Mouse (Mus musculus) forebrain, postnatal 0 days (tissue): ENCODE data around the gene Tnni2. TPM values are rescaled to one million over a fixed set of nuclear protein-coding genes. Genes with fewer than 3 reads are reported as not detected.

Source experiments
- ATAC-seq: fragments of 200-750 bp; cut with Nextera tagmentation; 2 replicates; pipeline ENCODE4 v1.8.0; 2017; ENCODE audit warnings: mild to moderate bottlenecking, moderate library complexity
- DNase-seq: peaks from one replicate; pipeline ENCODE4 v3.0.0-alpha.2; 2015
- H3K27ac ChIP-seq: fragments of 300-500 bp; sonication (generic); 2 replicates; pipeline ENCODE4 v1.5.1; 2014; ENCODE audit warnings: low read depth, mild to moderate bottlenecking, antibody characterized with exemption, low read length, moderate library complexity, mixed read lengths
- H3K27me3 ChIP-seq: fragments of 300-500 bp; sonication (generic); 2 replicates; pipeline ENCODE4 v1.6.1; 2014; ENCODE audit warnings: mild to moderate bottlenecking, low read length, mixed read lengths; ENCODE audit not compliant: insufficient read depth
- H3K36me3 ChIP-seq: fragments of 300-500 bp; sonication (generic); 2 replicates; pipeline ENCODE4 v1.6.1; 2014; ENCODE audit warnings: mild to moderate bottlenecking, moderate library complexity; ENCODE audit not compliant: insufficient read depth
- H3K4me1 ChIP-seq: fragments of 300-500 bp; sonication (generic); 2 replicates; pipeline ENCODE4 v1.6.1; 2014; ENCODE audit warnings: antibody characterized with exemption; ENCODE audit not compliant: insufficient read depth
- H3K4me2 ChIP-seq: fragments of 300-500 bp; sonication (generic); 2 replicates; pipeline ENCODE4 v1.6.1; 2014; ENCODE audit warnings: low read depth, mild to moderate bottlenecking, moderate library complexity
- H3K4me3 ChIP-seq: fragments of 300-500 bp; sonication (generic); 2 replicates; pipeline ENCODE4 v1.5.1; 2014; ENCODE audit warnings: low read depth, low read length, mixed read lengths
- H3K9ac ChIP-seq: fragments of 300-500 bp; sonication (generic); 2 replicates; pipeline ENCODE4 v1.6.1; 2014; ENCODE audit warnings: mild to moderate bottlenecking
- H3K9me3 ChIP-seq: fragments of 300-500 bp; sonication (generic); 2 replicates; pipeline ENCODE4 v1.6.1; 2016; ENCODE audit warnings: low read length
- CTCF ChIP-seq: sonication (generic); IDR thresholded peaks from 2 replicates; pipeline ENCODE4 v1.5.1; 2016; ENCODE audit warnings: antibody characterized with exemption, control low read depth, low read depth
- WGBS: fragments of 180-500 bp; shearing (Covaris S2); extraction: QIAGEN DNeasy Blood & Tissue Kit; methylation state at CpG from one replicate; pipeline ENCODE4 v1.1.7; 2014; 5-methylcytosine and 5-hydroxymethylcytosine counted together
- polyA plus RNA-seq: library from polyadenylated mRNA; unstranded; fragments of >200 nt; fragmentation: Nextera tagmentation; extraction: Ambion mirVana; gene quantifications from 2 replicates; pipeline ENCODE4 v1.2.1, GENCODE M21; 2015
- total RNA-seq: library from RNA; depleted of rRNA; stranded (reverse); fragments of >200 nt; gene quantifications from 2 replicates; pipeline ENCODE4 v1.2.3, GENCODE M21; 2014

The Tnni2 gene
- total and polyA plus RNA-seq, 2 experiments from 2014 or later = 0.21 to 0.33 TPM

DNA sequence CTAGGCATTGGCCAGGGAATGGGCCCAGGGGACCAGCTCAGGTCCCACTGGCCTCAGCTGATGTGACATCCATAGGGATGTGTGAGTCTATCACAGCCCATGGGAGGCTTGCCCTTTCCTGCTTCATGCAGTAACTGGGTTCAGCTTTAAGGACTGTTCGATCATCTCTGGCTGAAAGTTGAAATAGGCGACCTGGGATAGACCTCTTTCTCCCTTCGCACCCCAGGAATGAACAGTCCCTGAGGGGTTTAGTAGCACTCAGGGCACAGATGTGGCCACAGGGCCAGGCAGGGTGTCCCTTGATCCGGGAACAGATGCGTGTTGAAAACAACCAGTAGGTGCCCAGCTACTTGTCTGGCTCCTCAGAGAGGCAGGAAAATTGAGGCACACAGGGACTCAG lies 34.7 kb downstream of the Tnni2 start:
- no peak overlapping the region for H3K4me2 ChIP-seq
- H3K9me3 ChIP-seq = no peaks in the 10 kb centered on the region
- H3K36me3 ChIP-seq = no peaks in the 10 kb centered on the region
- H3K27me3 ChIP-seq = no peaks in the 10 kb centered on the region
- ATAC-seq = no peak
- DNase-seq = no peak
- TF ChIP-seq CTCF = no peak
- no peak overlapping the region for H3K9ac ChIP-seq
- H3K4me3 ChIP-seq = no peak overlapping the region
- 89% methylated on average over 5 of the region's 5 CpGs for WGBS
- no peak overlapping the region for H3K27ac ChIP-seq
- H3K4me1 ChIP-seq = peaks cover 1% of the 10 kb centered on the region; the same call in 1 of the 2 replicates

DNA sequence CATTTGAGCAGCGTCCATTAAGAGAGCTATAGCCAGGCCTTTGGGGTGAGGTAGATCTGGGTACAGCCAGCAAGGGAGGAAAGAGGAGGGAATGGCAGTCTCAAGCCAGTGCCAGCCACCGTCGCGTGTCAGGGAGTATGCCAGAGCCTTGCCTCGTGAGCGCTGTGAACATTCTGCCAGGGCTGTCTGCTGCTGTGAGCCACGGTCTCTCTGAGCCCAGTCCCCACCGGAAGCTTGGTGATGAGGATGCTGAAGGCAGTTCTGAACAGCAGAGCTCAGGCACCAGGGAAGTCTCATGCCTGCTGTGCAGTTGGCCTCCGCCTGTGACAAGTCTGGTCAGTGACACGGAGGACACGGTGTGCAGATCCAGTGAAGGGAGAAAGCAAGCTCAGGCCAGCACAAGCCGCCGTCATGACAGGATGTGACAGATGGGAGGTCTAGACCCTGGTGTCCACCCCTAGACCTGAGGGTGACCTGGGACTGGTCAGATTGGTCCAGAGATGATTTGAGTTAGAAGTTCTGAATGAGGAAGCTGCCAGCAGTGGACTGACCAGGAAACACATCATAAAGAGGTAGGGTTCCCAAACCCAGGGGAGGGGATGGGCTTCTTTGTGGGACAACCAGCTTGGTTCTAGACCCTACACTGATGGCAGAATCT lies 35.3 kb downstream of the Tnni2 start:
- DNase-seq = peak; percentile 36
- WGBS = 82% methylated on average over 13 of the region's 13 CpGs
- no peaks in the 10 kb centered on the region for H3K36me3 ChIP-seq
- H3K9ac ChIP-seq = no peak overlapping the region
- H3K9me3 ChIP-seq = no peaks in the 10 kb centered on the region
- no peak overlapping the region for H3K4me2 ChIP-seq
- peaks cover 8% of the 10 kb centered on the region; the same call in 1 of the 2 replicates for H3K4me1 ChIP-seq
- H3K27ac ChIP-seq = no peak overlapping the region
- H3K4me3 ChIP-seq = no peak overlapping the region
- H3K27me3 ChIP-seq = no peaks in the 10 kb centered on the region
- peak; percentile 42 for ATAC-seq
- TF ChIP-seq CTCF = no peak

DNA sequence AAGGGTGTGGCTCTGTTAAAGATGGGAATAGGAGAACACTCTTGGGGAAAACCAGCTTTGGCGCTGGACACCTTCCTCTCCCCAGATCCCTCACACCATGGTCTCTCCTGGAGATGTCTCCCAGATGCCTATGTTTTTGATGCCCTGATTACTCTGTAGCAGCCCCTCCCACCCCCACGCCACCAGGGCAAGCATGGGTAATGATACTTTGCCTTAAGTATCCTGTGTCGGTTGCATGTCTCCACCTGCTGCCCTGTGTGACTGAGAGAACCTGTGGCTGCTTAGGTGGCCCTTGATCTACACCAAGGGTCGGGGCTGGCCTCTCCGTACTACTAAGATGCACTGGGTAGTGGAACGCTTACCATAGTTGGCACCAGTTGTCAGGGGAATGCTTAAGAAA lies 36.4 kb downstream of the Tnni2 start:
- H3K27ac ChIP-seq = no peak overlapping the region
- no peaks in the 10 kb centered on the region for H3K36me3 ChIP-seq
- 95% methylated on average over 6 of the region's 6 CpGs for WGBS
- H3K9me3 ChIP-seq = no peaks in the 10 kb centered on the region
- ATAC-seq = no peak
- no peaks in the 10 kb centered on the region for H3K27me3 ChIP-seq
- no peak overlapping the region for H3K9ac ChIP-seq
- no peak overlapping the region for H3K4me3 ChIP-seq
- TF ChIP-seq CTCF = no peak
- peaks cover 13% of the 10 kb centered on the region; the same call in 1 of the 2 replicates for H3K4me1 ChIP-seq
- H3K4me2 ChIP-seq = no peak overlapping the region
- DNase-seq = no peak

DNA sequence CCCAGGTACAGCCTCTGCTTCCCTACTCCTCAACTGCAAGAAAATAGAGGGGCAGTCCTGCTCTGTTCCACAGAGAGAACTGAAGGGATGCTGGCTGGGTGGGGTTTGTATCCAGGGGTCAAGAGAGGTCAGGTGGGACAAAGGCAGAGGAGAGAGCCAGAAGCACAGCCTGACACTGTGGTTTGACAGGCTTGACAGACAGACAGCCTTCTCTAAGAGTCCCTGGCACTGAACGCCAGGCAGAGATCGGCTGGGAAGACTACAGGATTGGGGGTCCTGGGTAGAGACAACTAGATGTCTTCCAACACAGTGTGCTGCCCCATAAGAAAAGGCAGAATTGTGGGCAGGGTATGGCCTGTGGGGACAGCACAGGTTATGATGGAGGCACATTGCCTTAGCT lies 37.0 kb downstream of the Tnni2 start:
- no peaks in the 10 kb centered on the region for H3K27me3 ChIP-seq
- WGBS = 67% methylated on average over 2 of the region's 2 CpGs
- no peak overlapping the region for H3K4me3 ChIP-seq
- no peak overlapping the region for H3K27ac ChIP-seq
- no peaks in the 10 kb centered on the region for H3K9me3 ChIP-seq
- H3K9ac ChIP-seq = no peak overlapping the region
- DNase-seq (no peak), ATAC-seq (no peak)
- H3K36me3 ChIP-seq = no peaks in the 10 kb centered on the region
- no peak overlapping the region for H3K4me2 ChIP-seq
- peaks cover 13% of the 10 kb centered on the region; the same call in 1 of the 2 replicates for H3K4me1 ChIP-seq
- TF ChIP-seq CTCF = no peak

DNA sequence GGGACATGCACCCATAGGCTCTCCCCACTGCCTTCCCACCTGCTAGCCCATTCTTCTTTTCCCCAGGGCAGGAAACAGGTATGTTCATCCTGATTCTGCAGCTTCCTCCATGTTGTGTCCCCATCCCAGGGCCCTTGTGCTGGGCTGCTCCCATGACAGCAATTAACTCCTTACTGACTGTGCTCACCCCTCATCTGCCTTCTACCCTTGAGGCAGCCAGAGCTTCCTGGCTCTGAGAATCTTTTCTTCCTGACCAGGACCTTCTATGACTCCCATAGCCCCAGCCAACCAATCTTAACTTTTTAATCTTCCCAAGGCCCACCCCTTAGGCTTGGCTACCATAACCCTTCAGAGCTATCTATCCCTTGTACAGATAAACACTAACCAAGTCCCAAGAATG lies 37.7 kb downstream of the Tnni2 start:
- Histone ChIP-seq H3K9me3 (no peaks in the 10 kb centered on the region), H3K4me3 (no peak overlapping the region)
- ATAC-seq = no peak

DNA sequence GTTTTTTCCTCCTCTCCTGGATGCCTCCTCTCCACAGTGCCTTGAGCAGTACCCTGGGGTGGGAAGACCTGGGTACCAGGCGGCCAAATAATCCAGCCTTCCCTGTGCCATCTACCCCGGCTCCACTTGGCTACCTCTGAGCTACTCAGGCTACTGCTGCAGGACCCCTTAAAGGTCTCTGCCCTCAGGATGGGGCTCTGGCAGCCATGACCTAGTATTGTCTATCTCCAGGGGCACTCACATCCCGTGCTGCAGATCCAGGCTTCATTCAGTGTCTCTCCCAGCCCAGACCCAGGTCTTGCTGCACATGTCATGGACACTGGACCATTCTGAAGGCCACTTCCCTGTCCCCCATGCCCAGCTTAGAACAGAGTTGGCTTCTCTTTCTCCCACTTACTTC lies 38.3 kb downstream of the Tnni2 start:
- no peak overlapping the region for H3K4me2 ChIP-seq
- H3K4me1 ChIP-seq = peaks cover 13% of the 10 kb centered on the region; the same call in 1 of the 2 replicates
- no peaks in the 10 kb centered on the region for H3K36me3 ChIP-seq
- H3K27me3 ChIP-seq = no peaks in the 10 kb centered on the region
- ATAC-seq (no peak), DNase-seq (no peak)
- no peak for TF ChIP-seq CTCF
- WGBS = 88% methylated on average over 3 of the region's 3 CpGs
- H3K9me3 ChIP-seq = no peaks in the 10 kb centered on the region
- no peak overlapping the region for H3K27ac ChIP-seq
- no peak overlapping the region for H3K9ac ChIP-seq
- no peak overlapping the region for H3K4me3 ChIP-seq

More for the DNA sequence above, 37.7 kb downstream of the Tnni2 start:
- no peak for DNase-seq
- H3K27me3 ChIP-seq = no peaks in the 10 kb centered on the region
- H3K4me1 ChIP-seq = peaks cover 13% of the 10 kb centered on the region; the same call in 1 of the 2 replicates
- H3K36me3 ChIP-seq = no peaks in the 10 kb centered on the region
- H3K4me2 ChIP-seq = no peak overlapping the region
- no peak for TF ChIP-seq CTCF
- no peak overlapping the region for H3K27ac ChIP-seq
- no peak overlapping the region for H3K9ac ChIP-seq

DNA sequence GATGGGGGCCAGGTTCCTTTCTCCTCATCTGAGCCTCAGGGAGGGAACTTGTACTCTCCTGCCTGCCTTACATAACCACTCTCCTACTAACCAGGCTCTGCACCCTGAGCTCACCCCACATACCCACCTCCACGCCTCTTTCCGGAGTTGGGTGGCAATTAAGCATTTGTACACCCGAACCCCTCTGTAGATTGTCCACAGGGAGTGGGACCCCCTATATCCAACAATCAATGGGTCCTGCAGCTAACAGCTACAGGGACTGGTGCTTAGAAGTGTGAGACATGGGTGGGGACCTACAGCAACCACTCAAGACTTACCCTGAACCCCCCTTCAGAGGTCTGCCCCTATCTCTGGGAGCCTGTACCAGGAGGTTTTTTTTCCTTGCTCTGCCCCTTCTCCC lies 39.1 kb downstream of the Tnni2 start:
- no peaks in the 10 kb centered on the region for H3K9me3 ChIP-seq
- no peak overlapping the region for H3K4me2 ChIP-seq
- ATAC-seq (no peak), DNase-seq (no peak)
- peaks cover 13% of the 10 kb centered on the region; the same call in 1 of the 2 replicates for H3K4me1 ChIP-seq
- no peak overlapping the region for H3K9ac ChIP-seq
- WGBS = 91% methylated on average over 3 of the region's 3 CpGs
- no peaks in the 10 kb centered on the region for H3K36me3 ChIP-seq
- H3K4me3 ChIP-seq = no peak overlapping the region
- no peak overlapping the region for H3K27ac ChIP-seq
- no peak for TF ChIP-seq CTCF
- no peaks in the 10 kb centered on the region for H3K27me3 ChIP-seq
